Mouse (Mus musculus) adipocyte (in vitro differentiated cells): ENCODE data around the gene Gm49425.
A peak's percentile ranks its signal among the peaks of the same experiment; 100 is the strongest.

ENCODE experiments used
- DNase-seq: peaks from one replicate; pipeline ENCODE4 v3.0.0-alpha.2; 2016; ENCODE audit warnings: low spot score

The Gm49425 gene

DNA sequence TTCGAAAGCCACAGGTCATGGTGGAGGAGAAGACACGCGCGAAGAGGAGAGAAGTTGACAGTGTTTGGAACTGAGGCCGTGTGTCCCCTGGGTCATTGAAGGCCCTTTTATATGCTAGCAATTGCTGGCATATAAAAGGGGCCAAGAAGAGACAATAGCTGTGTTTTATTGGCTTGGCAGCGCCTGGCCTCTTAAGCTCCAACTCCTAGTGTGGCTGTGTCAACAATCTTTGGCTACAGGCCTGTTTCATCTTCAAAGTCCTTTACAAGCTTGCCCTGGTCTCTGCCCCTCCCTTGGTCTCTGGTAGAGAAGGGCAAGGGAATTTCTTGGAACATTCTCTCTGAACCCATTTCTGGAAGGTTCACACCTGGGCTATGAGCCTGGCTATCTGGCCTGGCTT is 25.6 kb downstream of the Gm49425 start, which contains the start of gene Krt83:
Gene Krt83, minus strand, starts transcription at position 82 of the 400 bp plus-strand sequence.
- no peak for DNase-seq

DNA sequence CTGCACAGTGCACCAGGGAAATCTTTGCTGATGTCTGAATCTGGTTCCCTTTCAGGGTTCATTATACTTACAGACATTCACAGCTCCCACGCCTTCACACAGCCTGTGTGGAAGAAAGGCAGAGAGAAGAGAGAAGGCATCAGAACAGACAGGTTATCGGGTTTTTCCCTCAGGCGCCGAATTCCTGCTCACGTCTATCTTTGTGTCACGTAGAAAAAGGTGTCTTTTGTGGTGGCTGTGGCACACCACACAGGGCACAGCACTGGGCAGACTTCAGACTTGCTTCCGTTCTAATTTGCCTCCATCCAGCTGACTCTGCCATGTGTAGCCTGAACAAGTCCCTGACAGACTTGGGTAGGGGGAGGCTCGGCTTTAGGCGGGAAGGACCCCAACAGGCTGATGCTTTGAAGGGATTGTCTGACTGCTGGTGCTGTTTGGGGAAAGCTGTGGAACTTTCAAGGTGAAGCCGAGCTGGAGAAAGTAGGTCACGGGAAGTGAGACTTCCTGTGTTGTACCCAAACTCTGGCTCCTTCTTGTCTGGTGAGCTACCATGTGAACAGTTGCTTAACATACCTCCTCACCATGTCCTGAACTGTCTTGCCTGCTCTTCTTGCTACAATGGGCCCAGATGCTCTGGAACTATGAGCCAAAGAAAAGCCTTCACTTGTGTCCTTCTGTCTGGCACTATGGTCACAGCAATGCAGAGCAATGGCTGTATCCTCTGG is 31.0 kb downstream of the Gm49425 start:
- no peak for DNase-seq

DNA sequence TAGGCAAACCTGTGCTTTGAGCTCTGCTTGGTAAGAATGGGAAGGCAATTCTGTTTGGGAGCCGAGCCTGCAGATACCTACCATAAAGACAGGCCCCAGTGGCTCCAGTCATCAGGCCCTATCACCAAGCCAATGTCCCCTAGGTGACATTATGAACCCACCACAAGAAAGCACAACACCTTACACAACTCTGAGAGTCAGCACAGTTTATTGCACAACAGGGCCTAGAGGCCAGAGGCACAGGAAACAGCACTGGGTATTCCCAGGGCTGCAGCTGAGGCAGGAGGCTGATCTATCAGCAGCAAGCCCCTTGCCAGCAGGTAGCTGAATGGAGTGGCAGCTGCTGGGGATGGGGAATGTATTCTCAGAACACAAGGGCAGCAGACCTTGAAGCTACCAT is 32.1 kb downstream of the Gm49425 start:
- DNase-seq = peak; percentile 15

DNA sequence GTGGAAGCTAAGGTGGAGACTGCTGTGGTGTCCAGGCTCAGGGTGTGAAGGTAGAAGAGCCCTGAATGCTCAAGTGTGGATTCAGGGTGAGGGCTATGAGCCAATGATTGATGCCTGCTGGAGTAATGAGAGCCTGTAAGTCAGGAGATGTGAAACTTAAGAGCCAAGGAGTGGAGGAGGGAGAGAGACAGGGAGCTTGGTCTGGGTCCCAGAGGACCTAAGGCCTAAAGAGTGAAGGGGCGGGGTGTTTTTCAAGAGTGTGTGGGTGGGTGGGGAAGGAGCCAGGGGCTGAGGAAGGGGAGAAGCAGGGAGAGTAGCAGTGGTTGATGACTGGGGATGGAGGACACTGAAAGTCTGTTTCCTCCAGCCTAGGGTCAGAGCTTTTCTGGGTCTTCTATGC is 33.4 kb downstream of the Gm49425 start:
- DNase-seq = no peak

DNA sequence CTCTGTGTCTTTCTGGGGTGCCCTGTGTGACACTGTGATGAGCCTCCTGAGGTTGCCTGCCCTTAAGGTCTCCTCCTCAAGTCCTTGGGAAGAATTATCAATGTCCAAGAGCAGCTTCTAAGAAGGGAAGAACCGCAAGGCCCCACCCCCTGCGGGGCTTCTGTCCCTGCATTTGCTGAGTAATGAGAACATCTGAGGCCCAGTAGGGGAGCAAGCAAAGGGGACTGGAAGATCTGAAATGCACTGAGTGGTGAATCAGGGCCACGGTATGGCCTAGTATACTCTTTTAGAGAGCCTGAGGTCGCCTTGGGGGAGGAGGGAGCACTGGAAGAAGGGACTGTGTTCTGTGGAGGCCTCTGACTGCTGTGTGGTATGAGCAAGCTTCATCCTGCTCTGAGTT is 35.0 kb downstream of the Gm49425 start:
- DNase-seq = no peak

DNA sequence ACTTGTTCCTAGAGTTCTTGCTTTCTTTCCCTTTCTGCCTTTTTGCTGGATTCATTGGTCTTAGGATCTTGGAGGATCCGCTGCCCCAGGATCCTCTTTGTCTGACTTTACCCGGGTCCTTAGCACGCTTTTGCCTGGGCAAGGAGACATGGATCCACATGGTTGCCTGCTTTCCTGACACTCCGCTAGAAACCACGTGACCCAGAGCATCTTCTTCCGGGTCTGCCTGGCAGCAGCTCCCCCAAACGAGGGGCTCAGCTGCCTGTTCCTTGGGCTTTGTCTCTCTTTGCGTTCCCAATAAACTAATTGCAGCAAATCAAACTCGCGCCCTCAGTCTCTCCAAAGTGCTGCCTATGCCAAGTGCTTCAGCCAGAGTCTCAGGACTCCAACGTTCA is 37.4 kb downstream of the Gm49425 start:
- DNase-seq = no peak

DNA sequence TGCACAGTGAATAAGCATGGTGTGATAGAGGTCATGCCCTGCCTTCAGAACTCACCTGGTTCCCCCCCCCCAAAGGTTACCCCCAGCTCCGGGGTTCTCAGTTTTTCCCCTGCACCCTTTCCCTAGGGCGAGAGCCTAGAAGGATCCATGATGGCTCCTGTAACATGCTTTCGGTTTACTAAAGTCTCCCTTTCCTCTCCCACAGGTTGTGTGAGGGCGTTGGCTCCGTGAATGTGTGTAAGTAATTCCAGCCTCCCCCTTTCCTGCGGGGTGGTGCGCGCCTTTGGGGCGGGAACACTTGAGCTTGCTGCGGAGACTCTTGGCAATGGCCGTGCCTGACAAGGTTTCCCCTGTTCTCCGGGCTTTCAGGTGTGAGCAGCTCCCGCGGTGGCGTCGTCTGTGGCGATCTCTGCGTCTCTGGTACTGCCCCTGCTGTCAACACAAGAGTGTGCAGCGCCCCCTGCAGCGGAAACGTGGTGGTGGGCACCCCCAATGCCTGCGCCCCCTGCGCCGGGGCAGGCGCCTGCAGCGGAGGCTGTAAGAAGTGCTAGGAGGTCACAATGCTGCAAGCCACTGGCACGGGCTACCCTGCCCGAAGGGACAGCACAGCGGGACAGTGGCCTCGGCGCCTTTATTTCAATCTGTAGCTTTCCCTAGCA is 37.9 kb downstream of the Gm49425 start:
- no peak for DNase-seq

DNA sequence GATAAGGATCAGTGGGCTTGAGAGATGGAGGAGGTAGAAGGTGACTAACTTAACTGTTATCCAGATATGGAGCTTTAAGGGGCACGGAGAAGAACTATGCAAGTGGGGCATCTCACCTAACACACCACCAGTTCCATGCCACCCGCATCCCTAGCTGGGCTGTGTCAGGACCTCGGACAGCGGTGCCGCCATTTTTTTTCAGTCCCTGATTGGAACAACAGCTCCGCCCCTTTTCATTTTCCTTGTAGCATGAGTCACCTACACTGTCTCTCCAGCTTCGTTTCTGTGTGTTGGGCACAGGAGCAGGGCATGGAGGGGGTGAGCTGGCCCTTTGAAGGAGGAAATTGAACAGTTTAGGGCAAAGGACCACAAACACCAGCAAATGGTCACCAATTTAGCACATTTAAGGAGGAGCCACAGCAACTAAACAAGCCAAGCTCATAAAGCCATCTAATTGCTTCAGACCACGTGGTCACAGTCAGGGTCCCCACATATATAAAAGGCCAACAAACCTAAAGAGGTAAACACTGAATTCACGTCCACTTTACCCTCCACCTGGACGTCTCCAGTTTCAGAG is 44.0 kb downstream of the Gm49425 start, which contains the start of gene Krt86:
Gene Krt86, plus strand, starts transcription at position 527 of the 577 bp plus-strand sequence.
- DNase-seq = peak; percentile 70

DNA sequence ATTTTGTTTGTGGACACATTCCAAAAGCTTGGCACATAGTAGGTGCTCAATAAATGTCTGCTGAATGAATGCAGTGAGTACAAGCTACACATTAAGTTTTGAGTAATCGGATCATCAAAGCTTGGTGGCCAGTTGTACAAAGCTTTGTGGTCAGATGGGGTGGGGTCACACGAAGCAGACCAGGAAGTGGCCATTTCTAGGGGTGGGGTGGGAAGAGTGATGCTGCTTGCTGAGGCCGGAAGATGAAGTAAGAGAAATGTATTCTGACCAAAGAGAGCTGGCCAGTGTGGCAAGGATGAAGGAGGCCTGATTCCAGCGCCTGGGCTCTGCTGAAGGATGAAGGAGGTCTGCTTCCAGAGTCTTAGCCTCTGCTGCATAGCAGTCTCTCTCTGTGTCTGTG is 48.0 kb downstream of the Gm49425 start:
- no peak for DNase-seq
